Mouse (Mus musculus) layer of hippocampus, postnatal 10 days (tissue): Measurements from ENCODE around the gene Atf5. TPM values are rescaled to one million over a fixed set of nuclear protein-coding genes. Genes with fewer than 3 reads are reported as not detected.

Source experiments
- DNase-seq, 2 experiments: peaks; one replicate each; pipeline ENCODE4 v3.0.0; 2021; ENCODE audit warnings: low spot score in 2 of 2
- long read RNA-seq: library from polyadenylated mRNA; stranded (forward); transcript quantifications from one replicate; pipeline ENCODE4 v2.0.0, GENCODE M21; 2023
- total RNA-seq, 2 experiments: library from RNA; stranded (reverse); gene quantifications; 2 replicates each; pipeline ENCODE4 v1.2.3; 2021

Gene Atf5
- 10 to 100 TPM; 28.0 to 29.1 TPM for total RNA-seq
- long read RNA-seq, partial matches to known transcripts, result 1 of 1 reads
- long read RNA-seq, other reads (novel, unspliced or antisense), result 0 of 1 reads

- DNase-seq, result peak in 1 of 2 experiments; percentile 66
Observed at GRCm38 (mm10) chr7:44816470-44817021, at the start of gene Atf5. TSS of gene Atf5 (minus strand) at chr7:44816658.

GRCm38 (mm10) chr7:44864595-44865542, 48.4 kb upstream of the Atf5 start:
- no peak for DNase-seq

GRCm38 (mm10) chr7:44863982-44864494, 47.6 kb upstream of the Atf5 start:
- DNase-seq, result no peak

GRCm38 (mm10) chr7:44863210-44863609, 46.8 kb upstream of the Atf5 start:
- no peak for DNase-seq

- DNase-seq, result peak in 1 of 2 experiments; percentile 28
Observed at GRCm38 (mm10) chr7:44862434-44862833, 46.0 kb upstream of the Atf5 start.

GRCm38 (mm10) chr7:44861429-44861816, 45.0 kb upstream of the Atf5 start:
- DNase-seq, result no peak

- DNase-seq, result peak; percentile 78 to 82
Observed at GRCm38 (mm10) chr7:44860576-44861428, 44.3 kb upstream of the Atf5 start.

- DNase-seq, result no peak
Observed at GRCm38 (mm10) chr7:44859896-44860295, 43.4 kb upstream of the Atf5 start.

GRCm38 (mm10) chr7:44857905-44858304, 41.4 kb upstream of the Atf5 start:
- no peak for DNase-seq

GRCm38 (mm10) chr7:44857042-44857552, 40.6 kb upstream of the Atf5 start, which contains the start of gene Pnkp:
TSS of gene Pnkp (plus strand) at chr7:44857139.
- DNase-seq, result peak; percentile 87 to 90

GRCm38 (mm10) chr7:44856265-44856916, 39.9 kb upstream of the Atf5 start:
- DNase-seq, result no peak

- DNase-seq, result no peak
Observed at GRCm38 (mm10) chr7:44855036-44855435, 38.6 kb upstream of the Atf5 start.

GRCm38 (mm10) chr7:44854356-44855031, 38.0 kb upstream of the Atf5 start:
- DNase-seq, result peak; percentile 73 to 80

GRCm38 (mm10) chr7:44853596-44854355, 37.3 kb upstream of the Atf5 start:
- DNase-seq, result no peak

GRCm38 (mm10) chr7:44853065-44853464, 36.6 kb upstream of the Atf5 start:
- DNase-seq, result no peak

- no peak for DNase-seq
Observed at GRCm38 (mm10) chr7:44852259-44853027, 36.0 kb upstream of the Atf5 start.

GRCm38 (mm10) chr7:44851625-44852234, 35.3 kb upstream of the Atf5 start:
- DNase-seq, result no peak
